Mouse (Mus musculus) gastrocnemius, postnatal 4 days (tissue): ENCODE results near the gene Cct6b. TPM values are rescaled to one million over a fixed set of nuclear protein-coding genes. Genes with fewer than 3 reads are reported as not detected.
A peak's percentile ranks its signal among the peaks of the same experiment; 100 is the strongest.

ENCODE experiments used
- DNase-seq, 2 experiments: peaks; one replicate each; pipeline ENCODE4 v3.0.0; 2021 to 2022; ENCODE audit warnings: low spot score in 2 of 2, mixed read lengths in 2 of 2
- long read RNA-seq, 2 experiments: library from polyadenylated mRNA; stranded (forward); transcript quantifications; one replicate each; pipeline ENCODE4 v2.0.0; 2021
- total RNA-seq, 2 experiments: library from RNA; stranded (reverse); gene quantifications; 2 replicates each; pipeline ENCODE4 v1.2.3; 2021

Cct6b gene
- under 1 TPM; 0.20 to 0.29 TPM for total RNA-seq
- long read RNA-seq, experiment 1, partial matches to known transcripts: 0 of 1 reads
- long read RNA-seq, experiment 1, other reads (novel, unspliced or antisense): 1 of 1 reads
- long read RNA-seq, experiment 2: 0 reads

DNA sequence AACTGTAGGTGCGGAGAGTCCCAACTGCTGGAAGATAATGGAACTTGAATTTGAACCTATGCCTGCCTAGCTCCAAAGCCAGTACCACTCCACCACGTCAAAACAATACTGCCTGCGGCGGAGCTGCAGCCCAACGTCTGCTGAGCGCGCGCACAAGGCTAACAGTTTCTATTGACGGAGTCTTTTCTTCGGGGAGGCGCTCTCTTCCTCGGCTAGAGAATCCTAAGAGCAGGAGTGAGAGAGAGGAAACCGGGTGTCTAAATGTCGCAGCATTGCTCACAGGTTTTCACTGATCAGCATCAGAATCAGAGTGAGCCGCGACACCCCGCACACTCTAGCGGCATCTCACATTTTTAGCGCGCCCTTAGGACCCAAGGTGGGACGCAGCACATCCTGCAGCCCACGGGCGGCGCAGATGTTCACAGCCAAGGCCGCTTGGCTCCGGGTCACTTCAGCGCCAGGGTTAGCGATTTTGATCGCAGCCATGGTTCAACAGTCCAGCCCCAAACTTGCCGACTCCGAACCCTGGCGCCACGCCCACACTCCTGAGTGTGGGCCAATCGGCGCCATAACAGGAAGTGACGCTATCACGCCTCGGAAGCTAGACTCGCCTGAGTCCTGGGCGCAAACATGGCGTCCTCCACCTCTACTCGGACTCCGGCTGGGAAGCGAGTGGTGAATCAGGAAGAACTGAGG, at the start of gene Cct6b, which contains the start of gene Zfp830:
Cct6b (minus strand) TSS at position 580 of the 696 bp plus-strand sequence.
Zfp830 (plus strand) TSS at position 604 of the 696 bp plus-strand sequence.
- peak; percentile 90 to 93 for DNase-seq

DNA sequence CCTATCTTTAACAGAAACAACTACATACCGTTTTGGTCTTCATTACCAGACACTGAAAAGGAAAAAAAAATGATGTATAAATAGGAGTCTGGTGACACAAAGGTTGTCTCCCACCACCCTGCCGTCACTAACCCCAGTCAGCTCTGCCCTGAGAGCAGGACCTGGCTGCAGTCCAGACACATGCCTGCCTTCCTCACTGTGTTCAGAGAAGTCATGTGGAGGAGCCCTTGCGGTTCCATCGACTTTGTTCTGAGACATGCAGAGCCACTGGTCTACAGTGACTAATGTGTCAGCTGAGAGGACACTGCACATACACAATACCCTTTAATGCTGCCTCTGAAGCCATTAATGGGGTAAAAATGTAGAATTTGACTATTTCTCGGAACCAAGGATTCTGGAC, 44.4 kb upstream of the Cct6b start:
- DNase-seq: no peak

DNA sequence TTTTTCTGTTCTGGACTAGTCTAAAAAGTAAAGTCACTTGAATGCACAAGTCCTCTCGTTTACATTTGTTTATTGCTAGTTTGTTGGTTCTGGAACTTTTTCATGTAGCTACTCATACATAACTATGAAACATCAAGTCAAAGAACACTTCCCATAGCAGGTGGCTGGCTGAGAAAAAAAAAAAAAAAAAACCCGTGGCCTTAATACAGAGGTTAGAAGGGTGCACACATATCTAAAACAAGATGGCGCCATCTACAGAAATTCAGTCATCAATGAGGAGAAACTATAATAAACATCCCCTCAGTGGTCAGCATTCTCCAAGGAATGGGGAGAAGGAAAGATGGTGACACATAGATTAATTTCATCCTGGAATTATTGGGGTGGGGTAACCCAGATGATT, 43.2 kb upstream of the Cct6b start:
- no peak for DNase-seq

DNA sequence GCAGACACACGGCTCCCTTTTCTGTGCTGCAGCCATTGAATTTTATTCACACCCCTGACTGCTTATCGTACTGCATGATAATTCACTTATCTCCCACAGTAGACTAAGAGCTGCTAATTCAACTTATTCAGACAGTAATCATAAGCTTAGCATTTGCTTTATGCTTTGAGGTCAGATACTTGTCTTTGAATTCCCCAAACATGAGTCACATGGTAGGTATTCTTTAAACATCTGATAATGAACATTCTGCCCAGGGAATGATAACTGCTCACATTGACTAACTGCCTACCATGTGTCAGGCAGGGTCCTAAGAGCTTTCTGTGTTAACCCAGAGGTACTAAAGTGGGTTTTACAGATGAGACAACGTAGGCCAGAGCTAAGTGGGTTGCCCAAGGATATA, 42.5 kb upstream of the Cct6b start:
- DNase-seq: no peak

DNA sequence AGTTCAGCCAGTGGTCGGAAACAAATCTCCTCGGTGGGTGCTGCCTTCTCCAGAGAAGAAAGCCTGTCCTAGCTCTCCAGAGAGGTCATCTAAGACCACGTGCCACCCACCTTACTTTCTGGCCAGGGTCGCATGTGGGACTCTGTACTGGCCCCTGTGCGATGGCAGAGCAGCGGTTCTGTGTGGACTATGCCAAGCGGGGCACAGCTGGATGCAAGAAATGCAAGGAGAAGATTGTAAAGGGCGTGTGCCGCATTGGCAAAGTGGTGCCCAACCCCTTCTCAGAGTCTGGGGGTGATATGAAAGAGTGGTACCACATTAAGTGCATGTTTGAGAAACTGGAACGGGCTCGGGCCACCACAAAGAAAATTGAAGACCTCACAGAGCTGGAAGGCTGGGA, 19.3 kb upstream of the Cct6b start:
- DNase-seq: no peak

DNA sequence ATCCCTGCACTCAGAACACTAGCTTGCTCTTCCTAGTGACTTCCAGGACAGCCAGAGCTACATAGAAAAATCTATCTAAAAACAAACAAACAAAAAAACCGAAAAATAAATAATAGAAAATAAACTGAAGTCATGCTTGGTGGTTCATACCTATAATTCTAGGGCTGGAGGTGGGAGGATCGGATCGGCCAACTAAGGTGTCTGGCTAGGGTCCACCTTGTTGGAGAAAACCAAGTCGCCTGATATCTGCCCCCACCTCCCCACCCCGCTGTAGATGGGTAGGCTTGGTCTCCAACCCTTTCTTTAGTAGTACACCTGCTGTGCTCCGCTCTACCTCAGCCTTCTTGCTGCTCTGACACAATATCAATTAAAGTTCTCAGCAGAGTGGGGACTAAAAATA, 18.1 kb upstream of the Cct6b start:
- no peak for DNase-seq

DNA sequence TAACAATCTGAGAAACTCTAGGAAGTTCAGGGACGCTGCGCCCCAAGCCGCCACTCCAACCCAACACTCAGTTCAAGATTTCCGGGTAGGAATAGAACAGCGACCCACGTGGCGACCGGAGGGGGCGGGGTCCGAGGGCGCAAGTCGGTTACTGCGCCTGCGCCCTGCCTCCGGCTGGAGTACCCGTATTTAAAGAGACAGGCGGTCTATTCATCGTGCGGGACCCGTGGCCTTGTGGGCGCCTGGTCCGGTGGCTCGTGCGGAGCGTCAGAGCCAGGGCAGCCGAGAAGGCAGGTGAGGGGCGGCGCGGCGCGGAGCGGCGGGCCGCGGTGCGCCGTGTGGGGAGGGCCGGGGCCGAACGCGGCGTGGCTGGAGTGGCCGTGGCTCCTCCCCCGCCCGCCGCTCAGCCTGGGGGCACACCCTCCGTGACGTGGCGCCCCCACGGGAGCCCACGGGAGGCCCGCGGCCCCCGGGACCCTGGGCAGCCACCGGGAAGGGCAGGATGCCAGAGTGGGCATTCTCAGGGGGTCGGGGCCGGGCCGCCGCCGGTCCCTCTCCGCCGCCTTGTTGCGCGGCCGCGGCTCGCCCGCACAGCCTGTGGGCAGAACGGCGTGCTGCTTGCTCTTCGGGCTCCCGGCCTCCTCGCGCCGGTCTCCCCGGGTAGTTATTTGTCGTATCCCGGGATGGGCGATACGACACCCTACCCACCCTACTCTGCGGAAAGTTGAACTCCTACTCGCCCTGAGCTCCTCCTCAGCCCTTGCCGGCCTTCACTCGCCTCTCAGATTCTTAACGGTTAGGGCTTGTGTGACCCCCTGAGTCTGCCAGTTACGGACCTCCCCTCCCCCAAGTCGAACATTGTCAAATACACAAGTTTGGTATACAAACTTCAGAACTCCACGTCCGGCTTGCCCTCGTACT, 17.1 kb upstream of the Cct6b start, which contains the start of gene Lig3:
Lig3 (plus strand) TSS at position 126 of the 921 bp plus-strand sequence.
- peak; percentile 91 to 95 for DNase-seq

DNA sequence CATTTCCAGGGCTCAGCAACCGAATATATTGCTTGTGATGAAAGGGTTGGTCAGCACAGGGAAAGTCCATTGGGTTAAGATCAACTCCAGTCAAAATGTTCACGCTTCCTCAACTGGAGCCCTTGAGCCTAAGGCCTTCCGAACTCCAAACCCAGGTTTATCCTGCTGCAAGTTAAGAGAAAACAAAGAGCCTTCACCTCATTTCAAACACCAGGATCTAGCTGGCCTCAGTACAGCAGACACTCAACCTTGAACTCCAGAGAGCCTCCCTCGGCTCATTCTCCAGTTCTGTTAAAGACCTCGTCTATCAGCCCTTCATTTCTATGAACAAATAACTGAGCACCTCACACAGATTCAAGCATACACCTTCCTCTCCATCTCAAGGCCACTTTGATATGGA, 16.0 kb upstream of the Cct6b start:
- DNase-seq: no peak

DNA sequence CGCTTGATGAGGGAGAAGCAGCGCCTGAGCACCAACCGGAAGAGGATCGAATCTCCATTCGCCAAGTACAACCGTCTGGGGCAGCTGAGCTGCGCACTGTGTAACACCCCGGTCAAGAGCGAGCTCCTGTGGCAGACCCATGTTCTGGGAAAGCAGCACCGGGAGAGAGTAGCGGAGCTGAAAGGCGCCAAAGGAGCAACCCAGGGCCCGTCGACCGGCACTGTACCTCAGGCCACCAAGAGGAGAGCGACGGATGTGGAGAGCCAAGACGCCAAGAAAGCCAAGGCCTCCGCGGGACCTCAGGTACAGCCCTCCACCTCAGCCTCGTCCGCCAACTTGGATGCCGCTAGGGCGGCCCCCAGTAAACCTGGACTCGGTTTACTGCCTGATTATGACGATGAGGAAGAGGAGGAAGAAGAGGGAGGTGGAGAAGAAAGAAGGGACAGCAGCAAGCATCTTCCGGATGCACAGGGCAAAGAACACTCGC, 360 bp upstream of the Cct6b start:
- DNase-seq: no peak

DNA sequence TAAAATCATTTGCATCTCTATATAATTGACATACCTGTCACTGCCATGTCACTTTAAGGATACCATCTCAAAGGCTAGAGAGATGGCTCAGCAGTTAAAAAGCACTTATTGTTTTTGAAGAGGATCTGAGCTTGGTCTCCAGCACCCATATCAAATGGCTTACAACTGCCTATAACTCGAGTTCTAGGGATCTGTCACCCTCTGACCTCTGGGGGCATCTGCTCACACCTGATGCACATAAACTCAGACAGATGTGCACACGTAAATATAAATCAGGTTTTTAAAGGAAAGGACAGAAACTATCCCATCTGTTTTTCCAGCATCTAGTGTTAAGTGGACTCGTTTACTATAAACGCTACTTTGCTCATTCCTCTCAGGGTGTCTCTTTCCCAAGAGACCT, 860 bp downstream of the Cct6b start:
- DNase-seq: no peak

DNA sequence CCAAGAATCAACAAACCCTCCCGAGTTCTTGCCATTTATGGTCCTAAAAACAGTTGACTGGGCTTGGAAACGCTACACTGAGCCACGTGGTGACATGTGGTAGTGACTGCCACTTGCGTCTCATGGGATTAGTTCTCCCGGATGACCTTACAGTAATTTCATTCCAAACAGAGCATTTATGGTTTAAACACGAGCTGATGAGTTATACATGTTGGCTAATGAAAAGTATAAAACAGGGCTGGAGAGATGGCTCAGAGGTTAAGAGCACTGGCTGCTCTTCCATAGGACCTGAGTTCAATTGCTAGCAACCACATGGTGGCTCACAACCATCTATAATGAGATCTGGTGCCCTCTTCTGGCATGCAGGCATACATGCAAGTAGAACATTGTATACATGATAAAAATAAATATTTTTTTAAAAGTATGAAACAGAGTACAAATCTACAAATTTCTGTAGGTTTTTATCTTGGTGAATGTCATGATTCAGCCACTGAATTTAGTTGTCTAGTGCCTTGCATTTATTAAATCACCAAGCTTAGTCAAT, 1.8 kb downstream of the Cct6b start:
- no peak for DNase-seq

DNA sequence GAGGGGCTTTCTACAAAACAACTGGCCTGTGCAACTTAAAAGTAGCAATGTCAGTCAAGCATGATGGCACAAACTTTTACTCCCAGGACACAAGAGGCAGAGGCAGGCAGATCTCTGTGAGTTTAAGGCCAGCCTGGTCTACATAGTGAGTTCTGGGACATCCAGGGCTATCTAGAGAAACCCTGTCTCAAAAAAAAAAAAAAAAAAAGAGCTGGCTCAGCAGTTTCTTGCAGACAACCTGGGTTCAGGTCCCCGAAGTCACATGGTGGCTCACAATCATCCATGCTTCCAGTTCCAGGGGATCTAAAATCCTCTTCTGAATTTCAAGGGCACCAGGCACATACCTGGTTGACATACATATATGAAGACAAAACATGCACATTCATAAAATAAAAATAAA, 8.2 kb downstream of the Cct6b start:
- DNase-seq: no peak

DNA sequence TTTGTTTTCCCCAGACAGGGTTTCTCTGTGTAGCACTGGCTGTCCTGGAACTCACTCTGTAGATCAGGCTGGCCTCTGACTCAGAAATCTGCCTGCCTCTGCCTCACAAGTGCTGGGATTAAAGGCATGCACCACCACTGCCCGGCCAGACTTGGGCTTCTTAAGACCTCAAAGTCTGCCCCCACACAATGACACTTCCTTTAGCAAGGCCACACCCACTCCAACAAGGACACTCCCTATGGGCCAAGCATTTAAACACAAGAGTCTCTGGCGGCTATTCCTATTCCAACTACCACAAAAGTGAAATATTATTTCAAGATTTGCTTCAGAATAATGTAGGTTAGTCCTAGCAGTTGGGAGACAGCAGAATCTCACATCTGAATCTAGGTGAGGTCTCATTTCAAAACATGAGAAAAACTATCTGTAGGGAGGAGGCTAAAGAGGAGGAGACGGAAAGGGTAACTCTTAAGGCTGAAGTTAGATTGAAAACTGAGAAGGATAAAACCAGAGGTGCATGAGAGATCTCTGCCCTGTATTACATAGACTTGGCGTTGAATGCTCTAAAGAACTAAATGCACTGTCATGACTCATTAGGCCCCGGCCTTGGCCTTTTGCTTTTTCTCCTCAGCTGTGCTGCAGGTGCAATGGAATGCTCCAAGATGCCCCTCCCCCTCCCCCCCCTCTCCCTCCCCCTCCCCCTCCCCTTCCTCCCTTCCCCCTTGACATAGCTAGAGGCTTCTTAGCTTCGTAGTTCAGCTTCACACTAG, 11.6 kb downstream of the Cct6b start:
- DNase-seq: no peak

DNA sequence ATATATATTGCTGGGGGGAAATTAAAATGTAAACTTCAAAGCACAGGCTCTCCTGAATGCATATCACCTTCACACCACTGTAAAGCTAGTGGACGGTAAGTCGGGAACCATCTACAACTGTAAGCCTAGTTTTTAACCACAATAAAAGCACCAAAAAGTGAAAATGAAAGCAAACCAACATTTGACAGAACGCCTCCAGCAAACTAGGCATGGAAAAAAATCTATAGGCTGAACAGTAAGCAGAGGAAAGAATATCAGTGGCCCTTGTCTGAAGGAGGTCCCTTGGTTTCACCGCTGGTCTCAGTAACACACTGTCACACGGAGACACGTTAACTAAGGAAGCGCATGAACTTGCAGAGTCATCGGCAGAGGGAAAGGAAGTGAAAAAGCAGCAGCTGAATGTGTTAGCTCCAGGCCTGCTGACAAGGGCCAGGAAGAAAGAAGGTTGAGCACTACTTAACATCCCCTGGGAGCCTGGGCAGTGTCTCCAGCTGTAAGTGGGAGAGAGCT, 17.2 kb downstream of the Cct6b start:
- no peak for DNase-seq

DNA sequence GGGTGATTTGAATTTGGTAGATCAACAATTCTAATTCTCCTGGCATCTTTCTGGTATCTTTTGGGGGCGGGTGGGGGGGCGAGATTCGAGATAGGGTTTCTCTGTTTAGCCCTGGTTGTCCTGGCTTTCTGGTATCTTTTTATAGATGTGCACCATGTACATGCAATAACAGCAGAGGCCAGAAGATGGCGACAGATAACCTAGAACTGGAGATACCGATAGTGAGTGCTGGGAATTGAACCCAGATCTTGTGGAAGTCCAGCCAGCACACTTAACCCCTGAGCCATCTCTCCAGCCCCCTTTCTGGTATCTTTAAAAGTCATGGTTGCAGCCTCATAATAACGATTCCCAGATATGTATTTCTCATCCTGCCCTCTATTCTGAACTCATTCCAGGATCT, 18.0 kb downstream of the Cct6b start:
- peak in 1 of 2 experiments; percentile 25 for DNase-seq

DNA sequence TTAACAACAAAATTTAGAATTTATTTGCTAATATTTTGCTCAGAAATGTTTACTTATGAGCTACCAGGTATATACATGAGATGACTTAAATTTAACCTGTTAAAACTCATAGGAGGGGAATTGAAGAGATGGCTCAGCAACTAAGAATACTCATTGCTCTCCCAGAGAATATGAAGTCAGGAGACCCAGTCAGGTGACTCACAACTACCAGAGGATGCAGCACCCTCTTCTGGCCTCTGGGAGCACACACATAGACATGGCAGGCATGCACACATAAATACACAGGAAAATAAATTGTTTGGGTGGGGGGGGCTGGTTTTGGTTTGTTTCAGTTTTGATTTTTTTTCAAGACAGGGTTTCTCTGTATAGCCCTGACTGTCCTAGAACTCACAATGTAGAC, 25.1 kb downstream of the Cct6b start:
- no peak for DNase-seq

DNA sequence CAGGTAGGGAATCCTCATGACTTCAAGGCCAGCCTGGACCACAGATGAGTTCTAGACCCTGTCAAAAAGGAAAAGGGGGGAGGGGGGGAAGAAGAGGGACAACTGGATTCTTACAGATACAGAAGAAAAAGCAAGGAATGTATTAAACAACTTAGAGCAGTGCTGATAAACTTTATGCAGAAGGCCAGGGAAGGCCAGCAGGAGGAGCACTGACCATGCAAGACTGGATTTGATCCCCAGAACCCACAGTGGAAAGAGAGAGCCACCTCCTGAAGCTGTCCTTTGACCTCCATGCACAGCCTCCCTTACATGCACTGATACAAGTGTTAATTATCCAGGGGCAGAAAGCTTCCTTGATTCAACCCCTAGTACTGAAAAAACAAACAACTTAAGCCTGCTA, 29.9 kb downstream of the Cct6b start:
- DNase-seq: no peak

DNA sequence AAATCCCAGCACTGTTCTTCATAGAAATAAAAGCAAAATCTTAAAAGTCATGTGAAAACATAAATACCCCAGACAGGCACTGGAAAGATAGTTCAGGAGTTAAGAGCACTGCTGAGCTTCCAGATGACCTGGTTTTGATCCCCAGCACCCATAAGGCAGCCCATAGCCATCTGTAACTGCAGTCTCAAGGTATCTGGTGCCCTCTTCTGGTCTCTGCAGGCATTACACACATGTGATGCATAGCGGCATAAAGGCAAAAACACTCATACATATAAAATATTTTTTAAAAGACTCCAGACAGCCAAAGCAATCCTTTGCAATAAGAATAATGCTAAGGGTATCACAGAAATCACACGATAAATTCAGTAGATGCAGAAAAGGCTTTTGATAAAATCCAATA, 37.3 kb downstream of the Cct6b start:
- DNase-seq: no peak

DNA sequence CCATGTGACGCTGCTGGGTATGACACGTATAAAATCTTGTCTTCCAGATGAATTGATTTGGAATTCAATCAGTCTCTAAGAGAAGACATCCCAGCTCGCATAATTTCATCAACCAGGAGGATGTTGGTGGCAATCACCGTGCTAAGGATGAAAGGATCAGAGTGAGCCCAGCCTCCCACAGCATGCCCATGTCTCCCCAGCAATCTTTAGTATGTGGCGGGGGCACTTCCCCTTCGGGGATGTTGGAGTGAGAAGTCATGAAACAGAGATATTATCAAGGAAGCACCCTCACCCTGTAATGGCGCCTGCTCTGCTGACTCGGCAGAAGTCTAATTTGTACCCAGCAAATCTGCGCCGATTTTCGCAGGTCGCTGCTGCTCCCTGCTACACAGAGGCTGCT, 44.8 kb downstream of the Cct6b start:
- no peak for DNase-seq

DNA sequence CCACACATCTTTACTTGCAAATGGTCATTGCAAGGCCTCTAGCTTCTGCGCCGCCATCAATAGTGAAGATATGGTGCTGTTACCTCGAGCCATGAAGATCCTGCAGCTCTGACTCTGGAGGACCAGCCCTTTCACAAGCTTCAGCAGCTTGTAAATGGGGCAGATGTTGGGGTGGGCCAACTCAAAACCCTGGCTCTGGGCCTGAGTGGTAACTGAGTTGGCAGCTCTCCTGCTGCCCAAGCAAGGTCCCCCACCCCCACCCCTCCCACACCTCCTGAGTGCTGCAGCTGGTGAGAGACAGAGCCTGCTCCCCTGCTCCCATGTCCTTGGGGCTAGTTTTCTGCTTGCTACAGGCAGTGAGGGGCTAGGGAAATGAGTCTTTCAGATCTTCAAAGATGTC, 51.4 kb downstream of the Cct6b start:
- no peak for DNase-seq

DNA sequence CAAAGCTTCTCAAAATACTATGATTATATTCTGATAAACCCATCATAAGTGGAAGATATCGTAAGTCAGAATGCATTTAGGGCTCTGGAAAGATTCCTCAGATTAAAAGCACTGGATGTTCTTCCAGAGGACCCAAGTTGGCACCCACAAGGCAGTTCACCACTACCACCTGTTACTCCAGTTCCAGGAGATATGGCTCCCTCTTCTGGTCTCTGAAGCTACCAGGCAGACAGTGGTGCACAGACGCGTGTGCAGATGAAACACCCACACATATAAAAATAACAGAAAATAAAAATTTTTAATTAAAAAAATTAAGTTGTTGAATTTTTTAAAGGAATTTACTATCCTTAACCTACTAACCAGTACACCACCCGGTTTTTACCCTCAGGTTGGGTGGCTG, 55.2 kb downstream of the Cct6b start:
- no peak for DNase-seq
